Mouse (Mus musculus): ENCODE results near the gene Gna13.

Gna13 gene

GRCm38 (mm10) chr11:109410197-109410980 lies 47.8 kb downstream of the Gna13 start:
- in situ Hi-C loops (cut with MboI; ENCODE audit: low pct_unique_long_range_greater_than_20kb in 1 of 2, low sequenced_read_pairs in 2 of 2, unreplicated experiment in 1 of 2), result loop anchor here in 1 of 2 experiments (5.0 kb wide), 1 partner anchor 78 kb away; no protein-coding TSS in a partner anchor

GRCm38 (mm10) chr11:109413617-109414016 lies 51.0 kb downstream of the Gna13 start, which contains the start of gene 9930022D16Rik:
TSS of gene 9930022D16Rik (plus strand) at chr11:109413917.
- in situ Hi-C loops (cut with MboI; ENCODE audit: low pct_unique_long_range_greater_than_20kb in 1 of 2, low sequenced_read_pairs in 2 of 2, unreplicated experiment in 1 of 2), result loop anchor here in 1 of 2 experiments (5.0 kb wide), 1 partner anchor 81 kb away; no protein-coding TSS in a partner anchor

- in situ Hi-C loops (cut with MboI; ENCODE audit: low pct_unique_long_range_greater_than_20kb in 1 of 2, low sequenced_read_pairs in 2 of 2, unreplicated experiment in 1 of 2), result loop anchor here in 1 of 2 experiments (5.0 kb wide), 1 partner anchor 83 kb away; no protein-coding TSS in a partner anchor
Observed at GRCm38 (mm10) chr11:109414802-109415201, 52.2 kb downstream of the Gna13 start.

- in situ Hi-C loops (cut with MboI; ENCODE audit: low pct_unique_long_range_greater_than_20kb in 1 of 2, low sequenced_read_pairs in 2 of 2, unreplicated experiment in 1 of 2), result no loop called here
Observed at GRCm38 (mm10) chr11:109416709-109417420, 54.2 kb downstream of the Gna13 start.

- in situ Hi-C loops (cut with MboI; ENCODE audit: low pct_unique_long_range_greater_than_20kb in 1 of 2, low sequenced_read_pairs in 2 of 2, unreplicated experiment in 1 of 2), result no loop called here
Observed at GRCm38 (mm10) chr11:109417472-109418040, 54.9 kb downstream of the Gna13 start.

- in situ Hi-C loops (cut with MboI; ENCODE audit: low pct_unique_long_range_greater_than_20kb in 1 of 2, low sequenced_read_pairs in 2 of 2, unreplicated experiment in 1 of 2), result no loop called here
Observed at GRCm38 (mm10) chr11:109419461-109419860, 56.8 kb downstream of the Gna13 start.

GRCm38 (mm10) chr11:109419961-109420566 lies 57.4 kb downstream of the Gna13 start:
- in situ Hi-C loops (cut with MboI; ENCODE audit: low pct_unique_long_range_greater_than_20kb in 1 of 2, low sequenced_read_pairs in 2 of 2, unreplicated experiment in 1 of 2), result no loop called here

- in situ Hi-C loops (cut with MboI; ENCODE audit: low pct_unique_long_range_greater_than_20kb in 1 of 2, low sequenced_read_pairs in 2 of 2, unreplicated experiment in 1 of 2), result no loop called here
Observed at GRCm38 (mm10) chr11:109420567-109420962, 57.9 kb downstream of the Gna13 start.

GRCm38 (mm10) chr11:109421205-109421604 lies 58.6 kb downstream of the Gna13 start:
- in situ Hi-C loops (cut with MboI; ENCODE audit: low pct_unique_long_range_greater_than_20kb in 1 of 2, low sequenced_read_pairs in 2 of 2, unreplicated experiment in 1 of 2), result no loop called here

- in situ Hi-C loops (cut with MboI; ENCODE audit: low pct_unique_long_range_greater_than_20kb in 1 of 2, low sequenced_read_pairs in 2 of 2, unreplicated experiment in 1 of 2), result no loop called here
Observed at GRCm38 (mm10) chr11:109422263-109422662, 59.6 kb downstream of the Gna13 start.

- in situ Hi-C loops (cut with MboI; ENCODE audit: low pct_unique_long_range_greater_than_20kb in 1 of 2, low sequenced_read_pairs in 2 of 2, unreplicated experiment in 1 of 2), result no loop called here
Observed at GRCm38 (mm10) chr11:109423294-109423693, 60.7 kb downstream of the Gna13 start.

- in situ Hi-C loops (cut with MboI; ENCODE audit: low pct_unique_long_range_greater_than_20kb in 1 of 2, low sequenced_read_pairs in 2 of 2, unreplicated experiment in 1 of 2), result no loop called here
Observed at GRCm38 (mm10) chr11:109425392-109426271, 63.0 kb downstream of the Gna13 start, which contains the start of gene Amz2. TSS of gene Amz2 (plus strand) at chr11:109425946.

- in situ Hi-C loops (cut with MboI; ENCODE audit: low pct_unique_long_range_greater_than_20kb in 1 of 2, low sequenced_read_pairs in 2 of 2, unreplicated experiment in 1 of 2), result no loop called here
Observed at GRCm38 (mm10) chr11:109426272-109426586, 63.6 kb downstream of the Gna13 start.

GRCm38 (mm10) chr11:109427353-109427752 lies 64.7 kb downstream of the Gna13 start:
- in situ Hi-C loops (cut with MboI; ENCODE audit: low pct_unique_long_range_greater_than_20kb in 1 of 2, low sequenced_read_pairs in 2 of 2, unreplicated experiment in 1 of 2), result no loop called here

GRCm38 (mm10) chr11:109434233-109434798 lies 71.7 kb downstream of the Gna13 start:
- in situ Hi-C loops (cut with MboI; ENCODE audit: low pct_unique_long_range_greater_than_20kb in 1 of 2, low sequenced_read_pairs in 2 of 2, unreplicated experiment in 1 of 2), result no loop called here

- in situ Hi-C loops (cut with MboI; ENCODE audit: low pct_unique_long_range_greater_than_20kb in 1 of 2, low sequenced_read_pairs in 2 of 2, unreplicated experiment in 1 of 2), result no loop called here
Observed at GRCm38 (mm10) chr11:109436889-109437288, 74.3 kb downstream of the Gna13 start.

GRCm38 (mm10) chr11:109439209-109439608 lies 76.6 kb downstream of the Gna13 start:
- in situ Hi-C loops (cut with MboI; ENCODE audit: low pct_unique_long_range_greater_than_20kb in 1 of 2, low sequenced_read_pairs in 2 of 2, unreplicated experiment in 1 of 2), result no loop called here
